Mouse (Mus musculus) layer of hippocampus, adult 9-11 months (tissue): ENCODE measurements at regions not wholly inside any gene's neighbourhood (a gene's known extent, or its start where the extent isn't known, plus 50 kb on each side); places are given as distances from the start of the nearest gene placed in this dataset.

ENCODE experiments used
- DNase-seq: peaks from one replicate; pipeline ENCODE4 v3.0.0; 2022

DNA sequence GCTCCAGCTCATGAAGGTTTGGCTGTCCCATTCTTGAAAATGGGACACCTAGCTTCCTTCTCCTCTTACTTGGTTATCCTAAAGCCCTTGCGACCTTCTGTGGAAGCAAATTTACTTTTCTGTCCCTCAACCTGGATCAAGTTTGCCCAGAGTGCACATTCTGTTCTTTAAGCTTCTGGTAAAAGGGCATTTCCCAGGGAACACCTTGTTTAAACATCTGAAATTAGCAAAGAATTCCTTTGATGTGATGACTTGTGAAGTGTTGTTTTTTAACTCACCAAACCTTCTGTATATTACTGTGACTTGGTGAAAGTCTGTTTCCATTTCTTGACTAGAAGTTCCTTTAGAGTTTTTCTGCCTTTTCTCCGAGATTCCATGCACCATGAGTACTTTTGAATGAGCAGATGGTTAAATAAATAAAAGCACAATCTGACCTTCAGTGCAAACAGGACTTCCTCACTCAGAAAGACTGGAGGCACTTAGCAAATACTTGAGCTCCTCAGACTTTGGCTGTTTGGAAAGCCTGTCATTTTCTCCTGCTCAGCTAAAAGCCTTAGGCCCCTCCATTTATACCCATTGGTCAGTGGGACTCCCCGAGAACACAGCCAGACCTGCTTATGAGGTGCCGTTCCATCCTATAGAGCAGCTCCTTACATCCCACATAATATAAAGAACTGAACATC lies 69.3 kb upstream of the Rprm start:
- DNase-seq: no peak

- DNase-seq: no peak
Measured at GRCm38 (mm10) chr2:54158689-54159630, 73.6 kb upstream of the Rprm start.

GRCm38 (mm10) chr2:54177549-54177948 lies 92.2 kb upstream of the Rprm start:
- DNase-seq: no peak

DNA sequence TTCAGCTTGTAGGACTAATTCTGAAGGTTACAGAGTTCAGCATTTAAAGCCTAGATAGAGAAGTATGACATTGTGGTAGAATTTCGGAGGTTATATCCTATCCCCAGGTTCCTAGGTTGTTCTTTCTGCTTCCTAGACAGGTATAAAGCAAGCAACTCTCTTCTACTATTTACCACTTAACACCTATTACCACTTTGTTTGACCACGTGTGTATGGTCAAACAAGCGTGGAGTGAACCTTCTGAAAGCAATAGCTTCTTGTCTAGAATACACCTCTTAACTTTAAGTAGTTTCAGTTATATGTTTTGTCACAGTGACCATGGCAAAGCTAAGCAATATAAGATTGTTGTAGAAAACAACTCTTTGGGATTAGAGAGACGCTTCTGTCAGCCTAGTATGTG lies 105.5 kb upstream of the Rprm start:
- DNase-seq: no peak

- no peak for DNase-seq
Measured at GRCm38 (mm10) chr2:54198343-54198742, 113.0 kb upstream of the Rprm start.

DNA sequence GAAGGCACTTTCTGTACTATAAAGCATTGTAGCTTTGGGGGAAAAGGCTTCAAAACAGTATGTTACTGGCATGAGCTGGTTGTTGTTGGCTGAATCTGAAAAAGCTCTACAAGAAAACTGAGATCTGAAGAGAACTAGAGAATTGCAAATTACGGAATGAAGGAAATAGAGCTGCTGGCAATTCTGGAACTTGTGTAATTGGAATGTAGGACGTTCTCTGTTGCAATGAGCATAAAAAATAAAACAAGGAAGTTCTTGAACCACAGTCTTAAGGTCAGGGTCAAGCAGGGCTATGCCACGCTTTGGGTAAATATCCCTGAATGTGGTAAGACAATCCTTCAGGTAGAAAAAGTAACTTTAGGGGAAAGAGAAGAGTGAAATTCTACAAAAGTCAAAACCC lies 130.2 kb upstream of the Rprm start:
- no peak for DNase-seq

- DNase-seq: no peak
Measured at GRCm38 (mm10) chr2:54228613-54229012, 143.3 kb upstream of the Rprm start.

DNA sequence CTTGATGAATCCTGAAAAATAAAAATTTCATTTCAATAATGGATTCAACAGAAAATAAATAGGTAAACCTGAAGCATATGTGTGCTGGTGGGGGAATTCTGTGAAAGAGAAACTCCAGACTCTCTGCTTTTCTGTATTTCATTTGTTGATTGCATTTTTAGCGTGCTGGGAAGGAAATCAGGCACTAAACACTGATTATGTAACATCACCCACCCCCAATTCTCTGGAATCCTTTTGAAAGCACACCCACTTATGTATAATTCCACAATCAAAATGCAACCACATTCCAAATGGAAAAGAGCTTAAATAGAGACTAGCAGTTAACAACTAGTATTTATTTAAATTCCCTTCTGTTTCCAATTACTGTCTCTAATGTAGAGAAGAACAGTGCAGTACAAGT lies 143.7 kb upstream of the Rprm start:
- peak; percentile 9 for DNase-seq

GRCm38 (mm10) chr2:54236760-54237159 lies 151.4 kb upstream of the Rprm start:
- DNase-seq: no peak

DNA sequence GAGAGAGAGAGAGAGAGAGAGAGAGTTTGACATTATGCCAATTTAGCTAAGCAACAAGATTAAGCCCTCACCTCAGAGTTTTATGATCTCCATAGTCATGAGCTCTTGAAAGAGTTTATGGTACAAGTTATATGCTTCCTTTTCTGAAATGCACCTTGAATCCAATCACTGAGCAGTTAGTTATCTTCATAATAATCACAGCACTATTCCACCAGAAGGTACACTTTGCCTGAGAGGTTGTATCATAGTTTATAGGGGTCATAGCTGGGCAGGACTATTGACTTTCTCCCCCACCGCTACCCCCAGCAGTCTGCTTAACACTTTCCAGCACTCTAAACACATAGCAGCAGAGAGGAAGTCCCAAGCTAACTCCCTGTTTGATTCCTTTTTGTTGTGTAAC lies 151.8 kb upstream of the Rprm start:
- DNase-seq: no peak

DNA sequence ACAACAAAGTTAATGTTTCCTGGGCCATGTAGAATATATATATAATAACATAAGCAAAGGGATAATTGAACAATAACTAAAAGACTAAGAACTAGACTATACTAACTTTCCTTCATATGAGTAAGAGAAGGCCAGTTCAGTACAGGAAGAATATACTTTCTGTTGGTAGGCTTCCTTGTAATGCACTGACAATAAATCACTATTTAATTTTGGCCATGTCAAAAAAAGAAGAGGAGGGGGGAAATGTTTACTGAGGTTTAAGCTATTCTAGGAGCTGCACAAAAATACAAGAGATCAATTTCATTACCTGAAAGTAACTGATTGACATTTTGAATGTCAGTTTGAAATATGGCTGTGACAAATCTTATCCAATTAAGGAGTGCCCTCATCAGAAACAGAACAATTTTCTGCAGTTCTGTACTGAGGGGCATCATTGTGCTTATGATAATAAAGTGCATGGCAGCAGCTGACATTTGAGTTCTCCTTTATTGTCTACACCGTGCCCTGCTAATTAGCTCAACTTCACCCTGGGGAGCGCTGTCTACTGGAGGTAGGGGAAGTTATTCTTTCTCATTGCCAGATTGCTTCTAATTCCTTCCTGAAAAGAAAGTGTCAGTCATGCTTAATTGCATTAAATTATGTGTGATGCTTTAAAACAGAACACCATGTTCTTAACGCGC lies 171.2 kb upstream of the Galnt13 start:
- no peak for DNase-seq

DNA sequence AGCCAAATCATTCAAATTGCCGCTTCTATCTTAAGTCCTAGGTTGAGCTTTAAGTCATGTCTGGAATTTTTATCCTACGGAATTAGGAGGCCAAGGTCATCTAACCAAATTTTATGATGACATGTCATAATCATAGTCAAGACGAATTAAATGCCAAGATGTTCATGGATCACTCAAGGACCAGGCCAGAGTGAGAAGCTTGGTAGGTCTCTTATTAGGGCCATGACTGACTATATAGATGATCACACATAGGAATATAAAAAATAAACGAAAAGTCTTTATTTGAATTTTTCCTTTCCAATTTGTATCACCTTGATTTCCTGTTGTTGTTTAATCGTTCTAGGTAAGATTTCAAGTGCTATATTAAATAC lies 170.7 kb upstream of the Galnt13 start:
- no peak for DNase-seq

- DNase-seq: no peak
Measured at GRCm38 (mm10) chr2:54281966-54282365, 154.2 kb upstream of the Galnt13 start.

DNA sequence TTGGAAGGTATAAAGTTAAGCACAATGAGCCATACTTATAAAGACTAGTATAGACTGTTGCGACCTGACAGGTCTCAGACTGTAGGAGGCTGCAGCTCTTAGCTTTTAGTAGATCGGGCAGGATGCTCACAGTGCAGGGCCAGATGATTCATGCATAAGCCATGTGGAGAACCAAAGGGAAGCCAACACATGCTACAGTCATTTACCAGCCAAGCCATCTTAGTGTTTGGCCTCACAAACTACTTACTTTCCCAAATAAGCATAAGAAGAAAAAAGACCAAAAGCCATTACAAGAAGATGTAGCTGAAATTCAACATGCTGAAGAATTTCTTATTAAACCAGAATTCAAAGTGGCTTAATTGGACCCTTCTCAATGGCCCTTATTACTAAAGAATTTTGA lies 152.2 kb upstream of the Galnt13 start:
- DNase-seq: no peak

- no peak for DNase-seq
Measured at GRCm38 (mm10) chr2:54305473-54305872, 130.6 kb upstream of the Galnt13 start.

DNA sequence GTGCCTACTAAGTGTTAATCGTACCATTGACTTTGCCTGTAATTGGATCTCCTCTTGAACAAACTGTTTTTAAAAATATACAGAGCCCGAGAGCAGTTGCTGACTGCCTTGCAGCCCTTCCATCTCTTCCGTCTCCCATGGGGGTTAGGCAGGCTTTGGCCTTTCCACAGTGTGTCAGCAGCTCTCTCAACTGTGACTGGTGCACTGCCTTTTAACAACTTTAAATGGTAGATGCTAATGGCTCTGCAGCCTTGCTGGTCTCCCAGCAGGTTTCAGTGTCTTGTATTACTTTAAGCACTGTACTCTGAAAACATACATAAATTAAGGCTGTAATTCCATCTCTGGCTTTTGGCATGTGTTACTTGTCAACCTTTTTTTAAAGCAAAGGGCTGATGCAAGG lies 117.6 kb upstream of the Galnt13 start:
- no peak for DNase-seq

GRCm38 (mm10) chr2:54366963-54367362 lies 69.2 kb upstream of the Galnt13 start:
- no peak for DNase-seq

DNA sequence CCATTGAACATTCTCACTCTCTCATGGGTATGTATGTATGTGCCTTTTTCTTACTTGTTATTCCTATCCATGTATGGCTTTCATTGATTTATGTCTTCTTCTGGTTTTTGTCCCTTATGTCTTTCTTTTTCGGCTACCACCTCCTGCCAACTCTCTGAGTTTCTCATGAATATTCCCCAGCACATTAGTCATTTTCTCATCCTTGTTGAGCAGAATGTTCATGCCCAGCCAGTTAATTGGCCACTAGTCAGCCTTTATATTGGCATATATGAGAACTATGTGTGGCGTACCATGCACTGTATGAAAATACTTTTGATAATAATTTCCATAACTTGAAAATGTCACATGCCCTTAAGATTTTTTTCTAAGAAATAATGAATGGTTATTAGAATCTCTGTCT lies 56.8 kb upstream of the Galnt13 start:
- no peak for DNase-seq
